Mouse (Mus musculus) hindbrain, embryonic 14.5 days (tissue): ENCODE data around the gene S100z. TPM values are rescaled to one million over a fixed set of nuclear protein-coding genes. Genes with fewer than 3 reads are reported as not detected.
A peak's percentile ranks its signal among the peaks of the same experiment; 100 is the strongest.

Source experiments
- ATAC-seq: fragments of 200-750 bp; cut with Nextera tagmentation; 2 replicates; pipeline ENCODE4 v1.8.0; 2017; ENCODE audit warnings: moderate number of reproducible peaks, mild to moderate bottlenecking, moderate TSS enrichment, moderate library complexity; ENCODE audit not compliant: low FRiP score
- DNase-seq: peaks from one replicate; pipeline ENCODE4 v3.0.0-alpha.2; 2015; ENCODE audit warnings: low spot score
- H3K27ac ChIP-seq: fragments of 300-500 bp; sonication (generic); 2 replicates; pipeline ENCODE4 v1.5.1; 2014; ENCODE audit warnings: mild to moderate bottlenecking, moderate library complexity
- H3K27me3 ChIP-seq: fragments of 300-500 bp; sonication (generic); 2 replicates; pipeline ENCODE4 v1.6.1; 2014; ENCODE audit warnings: mild to moderate bottlenecking, low read length, mixed read lengths; ENCODE audit not compliant: control insufficient read depth, insufficient read depth
- H3K36me3 ChIP-seq: fragments of 300-500 bp; sonication (generic); replicated peaks from 2 replicates; pipeline ENCODE4 v1.6.1; 2014; ENCODE audit not compliant: control insufficient read depth, insufficient read depth
- H3K4me1 ChIP-seq: fragments of 300-500 bp; sonication (generic); replicated peaks from 2 replicates; pipeline ENCODE4 v1.6.1; 2014; ENCODE audit warnings: antibody characterized with exemption, low read length, mixed read lengths; ENCODE audit not compliant: control insufficient read depth, insufficient read depth
- H3K4me2 ChIP-seq: fragments of 300-500 bp; sonication (generic); replicated peaks from 2 replicates; pipeline ENCODE4 v1.6.1; 2014; ENCODE audit warnings: mild to moderate bottlenecking, moderate library complexity
- H3K4me3 ChIP-seq: fragments of 300-500 bp; sonication (generic); replicated peaks from 2 replicates; pipeline ENCODE4 v1.5.1; 2014; ENCODE audit warnings: mild to moderate bottlenecking, low read length
- H3K9ac ChIP-seq: fragments of 300-500 bp; sonication (generic); 2 replicates; pipeline ENCODE4 v1.6.1; 2014
- H3K9me3 ChIP-seq: fragments of 300-500 bp; sonication (generic); 2 replicates; pipeline ENCODE4 v1.6.1; 2016; ENCODE audit warnings: low read length; ENCODE audit not compliant: control insufficient read depth
- WGBS: fragments of 180-500 bp; shearing (Covaris S2); extraction: QIAGEN DNeasy Blood & Tissue Kit; methylation state at CpG from one replicate; pipeline ENCODE4 v1.1.7; 2014; 5-methylcytosine and 5-hydroxymethylcytosine counted together
- polyA plus RNA-seq: library from polyadenylated mRNA; unstranded; fragments of >200 nt; fragmentation: Nextera tagmentation; extraction: Ambion mirVana; gene quantifications from 2 replicates; pipeline ENCODE4 v1.2.1, GENCODE M21; 2014

S100z gene
- polyA plus RNA-seq: not detected in 2 replicates

- no peak within 1 kb of the TSS for H3K4me2 ChIP-seq
- WGBS: 93% methylated on average over 21 of the region's 21 CpGs
- H3K27ac ChIP-seq: no peak within 1 kb of the TSS
- H3K27me3 ChIP-seq: no peaks in the 10 kb centered on the region
- H3K9ac ChIP-seq: no peak within 1 kb of the TSS
- H3K4me1 ChIP-seq: no peaks in the 10 kb centered on the region
- H3K36me3 ChIP-seq: no peaks in the 10 kb centered on the region
- no peak for ATAC-seq
- no peak within 1 kb of the TSS for H3K4me3 ChIP-seq
- H3K9me3 ChIP-seq: no peaks in the 10 kb centered on the region
- DNase-seq: no peak
Observed at GRCm38 (mm10) chr13:95478671-95479413, at the start of gene S100z. Gene S100z, minus strand, starts transcription at chr13:95478721.

- no peak for DNase-seq
- no peak within 1 kb of the TSS for H3K27ac ChIP-seq
- WGBS: 1% methylated on average over 54 of the region's 54 CpGs
- ATAC-seq: peak; percentile 69
- no peaks in the 10 kb centered on the region for H3K36me3 ChIP-seq
- H3K9ac ChIP-seq: peak within 1 kb of the TSS; percentile 6; the same call in 1 of the 2 replicates
- no peaks in the 10 kb centered on the region for H3K9me3 ChIP-seq
- H3K27me3 ChIP-seq: peaks cover 43% of the 10 kb centered on the region
- peaks cover 11% of the 10 kb centered on the region for H3K4me1 ChIP-seq
- peak within 1 kb of the TSS; percentile 63 for H3K4me2 ChIP-seq
- peak within 1 kb of the TSS; percentile 29 for H3K4me3 ChIP-seq
Observed at GRCm38 (mm10) chr13:95524674-95525491, 46.4 kb upstream of the S100z start, which contains the start of gene F2rl1. Gene F2rl1, minus strand, starts transcription at chr13:95525227.

GRCm38 (mm10) chr13:95524424-95524673 lies 45.8 kb upstream of the S100z start:
- ATAC-seq (peak; percentile 59; the same call in 1 of the 2 replicates), DNase-seq (no peak)
- Histone ChIP-seq H3K27me3 (peaks cover 43% of the 10 kb centered on the region), H3K9me3 (no peaks in the 10 kb centered on the region), H3K4me2 (peak overlapping the region; percentile 63), H3K4me1 (peaks cover 11% of the 10 kb centered on the region), H3K4me3 (peak overlapping the region; percentile 29), H3K36me3 (no peaks in the 10 kb centered on the region), H3K27ac (no peak overlapping the region), H3K9ac (no peak overlapping the region)
- WGBS: under 1% methylated on average over 13 of the region's 13 CpGs

GRCm38 (mm10) chr13:95523659-95524423 lies 45.3 kb upstream of the S100z start:
- 3% methylated on average over 29 of the region's 29 CpGs for WGBS
- Histone ChIP-seq H3K4me2 (peak overlapping the region; percentile 63), H3K36me3 (no peaks in the 10 kb centered on the region), H3K9me3 (no peaks in the 10 kb centered on the region), H3K9ac (no peak overlapping the region), H3K4me1 (peaks cover 11% of the 10 kb centered on the region), H3K27ac (no peak overlapping the region), H3K27me3 (peaks cover 43% of the 10 kb centered on the region), H3K4me3 (peak overlapping the region; percentile 29)
- no peak for ATAC-seq
- peak; percentile 30 for DNase-seq

GRCm38 (mm10) chr13:95522176-95522575 lies 43.7 kb upstream of the S100z start:
- H3K4me3 ChIP-seq: no peak overlapping the region
- no peak overlapping the region for H3K4me2 ChIP-seq
- no peaks in the 10 kb centered on the region for H3K9me3 ChIP-seq
- WGBS: 88% methylated on average over 10 of the region's 10 CpGs
- H3K4me1 ChIP-seq: peaks cover 11% of the 10 kb centered on the region
- no peak overlapping the region for H3K27ac ChIP-seq
- H3K27me3 ChIP-seq: peaks cover 43% of the 10 kb centered on the region
- no peak for ATAC-seq
- H3K9ac ChIP-seq: no peak overlapping the region
- no peak for DNase-seq
- no peaks in the 10 kb centered on the region for H3K36me3 ChIP-seq

- H3K4me1 ChIP-seq: peaks cover 11% of the 10 kb centered on the region
- H3K4me3 ChIP-seq: no peak overlapping the region
- no peak overlapping the region for H3K27ac ChIP-seq
- ATAC-seq (no peak), DNase-seq (no peak)
- 87% methylated on average over 6 of the region's 6 CpGs for WGBS
- H3K4me2 ChIP-seq: no peak overlapping the region
- H3K9me3 ChIP-seq: no peaks in the 10 kb centered on the region
- peaks cover 33% of the 10 kb centered on the region for H3K27me3 ChIP-seq
- H3K9ac ChIP-seq: no peak overlapping the region
- H3K36me3 ChIP-seq: no peaks in the 10 kb centered on the region
Observed at GRCm38 (mm10) chr13:95521029-95521428, 42.5 kb upstream of the S100z start.

- Histone ChIP-seq H3K4me2 (no peak overlapping the region), H3K9ac (no peak overlapping the region), H3K36me3 (no peaks in the 10 kb centered on the region), H3K9me3 (no peaks in the 10 kb centered on the region), H3K27me3 (no peaks in the 10 kb centered on the region), H3K4me1 (no peaks in the 10 kb centered on the region), H3K27ac (no peak overlapping the region), H3K4me3 (no peak overlapping the region)
- no peak for ATAC-seq
- 87% methylated on average over 4 of the region's 4 CpGs for WGBS
- DNase-seq: no peak
Observed at GRCm38 (mm10) chr13:95514756-95515155, 36.2 kb upstream of the S100z start.

GRCm38 (mm10) chr13:95510054-95510453 lies 31.5 kb upstream of the S100z start:
- no peak overlapping the region for H3K4me2 ChIP-seq
- H3K4me1 ChIP-seq: no peaks in the 10 kb centered on the region
- no peaks in the 10 kb centered on the region for H3K36me3 ChIP-seq
- 83% methylated on average over 5 of the region's 5 CpGs for WGBS
- no peaks in the 10 kb centered on the region for H3K9me3 ChIP-seq
- DNase-seq: no peak
- H3K27ac ChIP-seq: no peak overlapping the region
- H3K27me3 ChIP-seq: no peaks in the 10 kb centered on the region
- H3K9ac ChIP-seq: no peak overlapping the region
- H3K4me3 ChIP-seq: no peak overlapping the region
- no peak for ATAC-seq
